Mouse (Mus musculus) embryonic fibroblast, embryonic 13.5 days (primary cell): Measurements from ENCODE around the gene Set.

Experiments used
- CTCF ChIP-seq: IDR thresholded peaks from 2 replicates; pipeline ENCODE4 v1.5.1; 2011; ENCODE audit warnings: mild to moderate bottlenecking, control low read depth, low read length, moderate library complexity, borderline replicate concordance; ENCODE audit not compliant: insufficient read depth
- POLR2A ChIP-seq: IDR thresholded peaks from 2 replicates; pipeline ENCODE4 v1.6.1; 2011; ENCODE audit warnings: low read depth, mild to moderate bottlenecking, control low read depth, low read length, moderate library complexity

DNA sequence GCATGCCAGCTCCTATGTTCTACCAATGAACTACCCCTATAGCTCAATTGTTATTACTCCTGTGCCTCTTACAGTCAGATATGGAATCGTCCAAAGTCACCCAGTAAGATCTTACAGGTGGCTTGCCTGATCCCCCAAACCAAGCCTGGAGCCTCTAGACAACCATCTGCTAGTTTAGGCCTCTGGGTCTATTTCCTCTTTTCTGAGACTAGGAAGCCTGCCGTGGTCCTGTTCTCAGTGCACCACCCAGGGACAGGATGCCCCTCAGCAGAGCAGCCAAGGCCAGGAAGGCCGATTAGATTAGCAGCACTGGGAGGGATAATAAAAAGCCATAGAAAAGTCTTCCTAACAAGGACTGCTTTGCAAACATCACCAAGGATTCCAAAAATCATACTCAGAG, 7.3 kb upstream of the Set start:
- TF ChIP-seq CTCF, result no peak
- no peak for TF ChIP-seq POLR2A
